Mouse (Mus musculus): ENCODE data around the gene Gzmm. TPM values are rescaled to one million over a fixed set of nuclear protein-coding genes. Genes with fewer than 3 reads are reported as not detected.

Gzmm gene
- polyA plus RNA-seq, 1 experiment from 2014 or later, result 0.73 TPM

DNA sequence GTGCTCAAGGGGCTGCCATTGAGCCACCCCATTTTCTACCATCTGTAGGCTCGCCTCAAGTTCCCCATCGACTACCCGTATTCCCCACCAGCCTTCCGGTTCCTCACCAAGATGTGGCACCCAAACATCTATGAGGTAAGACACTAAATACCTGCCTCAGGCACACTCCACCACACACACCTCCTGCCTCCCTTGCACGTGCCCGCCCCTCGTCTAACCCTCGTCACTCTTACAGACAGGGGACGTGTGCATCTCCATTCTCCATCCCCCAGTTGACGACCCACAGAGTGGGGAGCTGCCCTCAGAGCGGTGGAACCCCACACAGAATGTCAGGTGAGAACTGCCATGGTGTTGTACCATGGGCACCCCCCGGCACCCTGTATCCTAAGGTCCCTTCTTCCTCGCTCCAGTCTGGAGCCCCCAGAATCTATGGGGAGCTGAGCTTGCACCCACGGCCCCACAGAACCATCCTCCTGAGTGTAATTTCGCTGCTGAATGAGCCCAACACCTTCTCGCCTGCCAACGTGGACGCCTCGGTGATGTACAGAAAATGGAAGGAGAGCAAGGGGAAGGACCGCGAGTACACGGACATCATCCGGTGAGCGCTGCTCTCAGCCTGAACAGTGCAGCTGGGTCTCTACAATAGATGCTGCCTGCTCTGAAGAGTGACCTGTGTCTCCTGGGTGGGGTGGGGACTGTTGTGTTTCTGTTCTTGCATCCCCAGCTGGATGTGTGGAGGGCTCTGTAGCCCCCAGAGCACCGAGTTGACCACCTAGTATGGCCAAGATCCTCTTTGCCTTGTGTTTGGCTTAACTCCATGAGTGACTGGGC, 3.8 kb upstream of the Gzmm start:
- Histone ChIP-seq H3K9ac (ENCODE audit: low read depth, low read length) (no peak overlapping the region), H3K4me1 (replicated peaks; ENCODE audit: control insufficient read depth, insufficient read depth, low read length) (peaks cover 10% of the 10 kb centered on the region), H3K27me3 (ENCODE audit: control insufficient read depth, insufficient read depth, low read length) (no peaks in the 10 kb centered on the region), H3K36me3 (ENCODE audit: control insufficient read depth, insufficient read depth, low read length) (peaks cover 19% of the 10 kb centered on the region), H3K4me2 (replicated peaks; ENCODE audit: low read depth, low read length) (no peak overlapping the region), H3K9me3 (ENCODE audit: control insufficient read depth, low read length) (no peaks in the 10 kb centered on the region), H3K27ac (ENCODE audit: low read depth, low read length) (no peak overlapping the region), H3K4me3 (ENCODE audit: low read depth, low read length) (no peak overlapping the region)
- ATAC-seq (ENCODE audit: low FRiP score), result no peak
- 95% methylated on average over 25 of the region's 25 CpGs for WGBS
- no peak for DNase-seq (ENCODE audit: low spot score)

DNA sequence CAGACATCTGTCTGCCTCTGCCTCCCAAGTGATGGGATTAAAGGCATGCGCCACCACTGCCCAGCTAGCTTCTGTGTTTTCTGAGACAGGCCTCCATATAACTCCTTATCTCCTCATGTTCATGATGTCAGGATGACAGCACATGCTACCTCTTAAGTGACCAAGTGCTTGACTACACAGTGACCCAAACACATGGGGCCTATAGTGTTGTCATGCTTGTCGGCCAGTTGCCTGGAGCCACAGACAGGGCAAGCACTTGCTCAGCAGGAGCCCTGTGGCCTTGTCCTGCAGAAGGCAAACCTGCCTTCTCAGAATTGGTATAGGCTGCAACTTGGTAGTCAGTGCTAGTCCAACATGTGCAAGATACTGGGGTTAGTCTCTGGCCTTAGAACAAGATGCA, 2.6 kb upstream of the Gzmm start:
- 93% methylated on average over 2 of the region's 2 CpGs for WGBS
- no peak for ATAC-seq (ENCODE audit: low FRiP score)
- Histone ChIP-seq H3K9me3 (ENCODE audit: control insufficient read depth, low read length) (no peaks in the 10 kb centered on the region), H3K27ac (ENCODE audit: low read depth, low read length) (no peak overlapping the region), H3K4me3 (ENCODE audit: low read depth, low read length) (no peak overlapping the region), H3K4me1 (replicated peaks; ENCODE audit: control insufficient read depth, insufficient read depth, low read length) (peaks cover 6% of the 10 kb centered on the region; the same call in 1 of the 2 replicates), H3K9ac (ENCODE audit: low read depth, low read length) (no peak overlapping the region), H3K27me3 (ENCODE audit: control insufficient read depth, insufficient read depth, low read length) (no peaks in the 10 kb centered on the region), H3K36me3 (ENCODE audit: control insufficient read depth, insufficient read depth, low read length) (peaks cover 19% of the 10 kb centered on the region), H3K4me2 (replicated peaks; ENCODE audit: low read depth, low read length) (no peak overlapping the region)
- no peak for DNase-seq (ENCODE audit: low spot score)

GRCm38 (mm10) chr10:79686691-79687090, 2.1 kb upstream of the Gzmm start:
- Histone ChIP-seq H3K36me3 (ENCODE audit: control insufficient read depth, insufficient read depth, low read length) (peaks cover 19% of the 10 kb centered on the region), H3K4me2 (replicated peaks; ENCODE audit: low read depth, low read length) (no peak overlapping the region), H3K4me3 (ENCODE audit: low read depth, low read length) (no peak overlapping the region), H3K4me1 (replicated peaks; ENCODE audit: control insufficient read depth, insufficient read depth, low read length) (peaks cover 6% of the 10 kb centered on the region; the same call in 1 of the 2 replicates), H3K27ac (ENCODE audit: low read depth, low read length) (no peak overlapping the region), H3K27me3 (ENCODE audit: control insufficient read depth, insufficient read depth, low read length) (no peaks in the 10 kb centered on the region), H3K9me3 (ENCODE audit: control insufficient read depth, low read length) (no peaks in the 10 kb centered on the region), H3K9ac (ENCODE audit: low read depth, low read length) (no peak overlapping the region)
- DNase-seq (ENCODE audit: low spot score) (no peak), ATAC-seq (ENCODE audit: low FRiP score) (no peak)
- 100% methylated on average over 1 of the region's 1 CpGs for WGBS

- WGBS, result 97% methylated on average over 6 of the region's 6 CpGs
- Histone ChIP-seq H3K4me1 (replicated peaks; ENCODE audit: control insufficient read depth, insufficient read depth, low read length) (peaks cover 6% of the 10 kb centered on the region; the same call in 1 of the 2 replicates), H3K4me3 (ENCODE audit: low read depth, low read length) (no peak overlapping the region), H3K9me3 (ENCODE audit: control insufficient read depth, low read length) (no peaks in the 10 kb centered on the region), H3K27ac (ENCODE audit: low read depth, low read length) (no peak overlapping the region), H3K4me2 (replicated peaks; ENCODE audit: low read depth, low read length) (no peak overlapping the region), H3K27me3 (ENCODE audit: control insufficient read depth, insufficient read depth, low read length) (no peaks in the 10 kb centered on the region), H3K36me3 (ENCODE audit: control insufficient read depth, insufficient read depth, low read length) (peaks cover 19% of the 10 kb centered on the region), H3K9ac (ENCODE audit: low read depth, low read length) (no peak overlapping the region)
- ATAC-seq (ENCODE audit: low FRiP score) (no peak), DNase-seq (ENCODE audit: low spot score) (no peak)
These were observed 1.3 kb upstream of the Gzmm start for GRCm38 (mm10) chr10:79687513-79687912.

- no peak overlapping the region for H3K4me2 ChIP-seq (replicated peaks; ENCODE audit: low read depth, low read length)
- H3K9me3 ChIP-seq (ENCODE audit: control insufficient read depth, low read length), result no peaks in the 10 kb centered on the region
- DNase-seq (ENCODE audit: low spot score), result no peak
- H3K36me3 ChIP-seq (ENCODE audit: control insufficient read depth, insufficient read depth, low read length), result peaks cover 17% of the 10 kb centered on the region
- 94% methylated on average over 3 of the region's 3 CpGs for WGBS
- H3K4me1 ChIP-seq (replicated peaks; ENCODE audit: control insufficient read depth, insufficient read depth, low read length), result no peaks in the 10 kb centered on the region
- H3K4me3 ChIP-seq (ENCODE audit: low read depth, low read length), result no peak overlapping the region
- ATAC-seq (ENCODE audit: low FRiP score), result no peak
- H3K9ac ChIP-seq (ENCODE audit: low read depth, low read length), result no peak overlapping the region
- H3K27ac ChIP-seq (ENCODE audit: low read depth, low read length), result no peak overlapping the region
- no peaks in the 10 kb centered on the region for H3K27me3 ChIP-seq (ENCODE audit: control insufficient read depth, insufficient read depth, low read length)
These were observed 358 bp downstream of the Gzmm start for GRCm38 (mm10) chr10:79689178-79689577.

GRCm38 (mm10) chr10:79691986-79692548, 3.2 kb downstream of the Gzmm start:
- Histone ChIP-seq H3K4me1 (replicated peaks; ENCODE audit: control insufficient read depth, insufficient read depth, low read length) (no peaks in the 10 kb centered on the region), H3K27ac (ENCODE audit: low read depth, low read length) (no peak overlapping the region), H3K27me3 (ENCODE audit: control insufficient read depth, insufficient read depth, low read length) (no peaks in the 10 kb centered on the region), H3K9me3 (ENCODE audit: control insufficient read depth, low read length) (no peaks in the 10 kb centered on the region), H3K36me3 (ENCODE audit: control insufficient read depth, insufficient read depth, low read length) (peaks cover 11% of the 10 kb centered on the region), H3K4me3 (ENCODE audit: low read depth, low read length) (no peak overlapping the region), H3K4me2 (replicated peaks; ENCODE audit: low read depth, low read length) (no peak overlapping the region), H3K9ac (ENCODE audit: low read depth, low read length) (no peak overlapping the region)
- ATAC-seq (ENCODE audit: low FRiP score) (no peak), DNase-seq (ENCODE audit: low spot score) (no peak)
- 98% methylated on average over 2 of the region's 2 CpGs for WGBS

- H3K4me2 ChIP-seq (replicated peaks; ENCODE audit: low read depth, low read length), result no peak overlapping the region
- WGBS, result 83% methylated on average over 12 of the region's 12 CpGs
These were observed 5.0 kb downstream of the Gzmm start for GRCm38 (mm10) chr10:79693580-79694378.

GRCm38 (mm10) chr10:79694379-79694655, 5.5 kb downstream of the Gzmm start:
- Histone ChIP-seq H3K4me2 (replicated peaks; ENCODE audit: low read depth, low read length) (no peak overlapping the region), H3K27me3 (ENCODE audit: control insufficient read depth, insufficient read depth, low read length) (no peaks in the 10 kb centered on the region), H3K4me3 (ENCODE audit: low read depth, low read length) (no peak overlapping the region), H3K27ac (ENCODE audit: low read depth, low read length) (no peak overlapping the region), H3K36me3 (ENCODE audit: control insufficient read depth, insufficient read depth, low read length) (no peaks in the 10 kb centered on the region), H3K4me1 (replicated peaks; ENCODE audit: control insufficient read depth, insufficient read depth, low read length) (no peaks in the 10 kb centered on the region), H3K9ac (ENCODE audit: low read depth, low read length) (no peak overlapping the region), H3K9me3 (ENCODE audit: control insufficient read depth, low read length) (no peaks in the 10 kb centered on the region)
- 85% methylated on average over 6 of the region's 6 CpGs for WGBS
- ATAC-seq (ENCODE audit: low FRiP score) (no peak), DNase-seq (ENCODE audit: low spot score) (no peak)

More at GRCm38 (mm10) chr10:79693580-79694378, 5.0 kb downstream of the Gzmm start:
- H3K27me3 ChIP-seq (ENCODE audit: control insufficient read depth, insufficient read depth, low read length), result no peaks in the 10 kb centered on the region
- H3K9me3 ChIP-seq (ENCODE audit: control insufficient read depth, low read length), result no peaks in the 10 kb centered on the region
- ATAC-seq (ENCODE audit: low FRiP score), result no peak
- no peaks in the 10 kb centered on the region for H3K4me1 ChIP-seq (replicated peaks; ENCODE audit: control insufficient read depth, insufficient read depth, low read length)
- H3K9ac ChIP-seq (ENCODE audit: low read depth, low read length), result no peak overlapping the region
- no peak overlapping the region for H3K4me3 ChIP-seq (ENCODE audit: low read depth, low read length)
- 0 out of 2 replicates have a peak, but pooled peaks cover 3% of the 10 kb centered on the region for H3K36me3 ChIP-seq (ENCODE audit: control insufficient read depth, insufficient read depth, low read length)
- no peak for DNase-seq (ENCODE audit: low spot score)
- no peak overlapping the region for H3K27ac ChIP-seq (ENCODE audit: low read depth, low read length)

Data from hindbrain, embryonic 11.5 days (tissue).